Mouse (Mus musculus): ENCODE data around the gene Cbx3. TPM values are rescaled to one million over a fixed set of nuclear protein-coding genes. Genes with fewer than 3 reads are reported as not detected.

The Cbx3 gene
- total RNA-seq, 2 experiments from 2014 or later = 37.8 to 43.8 TPM

- peak; percentile 71 for DNase-seq (ENCODE audit: low spot score)
Measured at GRCm38 (mm10) chr6:51523807-51524320, 53.7 kb downstream of the Cbx3 start, which contains the start of gene Snx10. Snx10 (plus strand) TSS chr6:51523901.

GRCm38 (mm10) chr6:51524321-51524931 is 54.3 kb downstream of the Cbx3 start:
- DNase-seq (ENCODE audit: low spot score) = no peak

GRCm38 (mm10) chr6:51525001-51525400 is 54.8 kb downstream of the Cbx3 start:
- no peak for DNase-seq (ENCODE audit: low spot score)

GRCm38 (mm10) chr6:51529457-51529856 is 59.3 kb downstream of the Cbx3 start:
- no peak for DNase-seq (ENCODE audit: low spot score)

Other genes with a start within 250 kb of the Cbx3 start
- gene Nfe2l3, start 37.7 kb upstream of the Cbx3 start, total RNA-seq (2021) = not detected
- gene Hnrnpa2b1, start 466 bp upstream of the Cbx3 start, total RNA-seq (2021) = 100 to 1,000 TPM; 309 to 353 TPM
- 1 to 10 TPM; 6.5 to 8.2 TPM for gene Snx10, start 53.5 kb downstream of the Cbx3 start, total RNA-seq (2021)